Mouse (Mus musculus) embryonic fibroblast, embryonic 13.5 days (primary cell): ENCODE results near the gene D330020A13Rik.

ENCODE experiments used
- CTCF ChIP-seq: IDR thresholded peaks from 2 replicates; pipeline ENCODE4 v1.5.1; 2011; ENCODE audit warnings: mild to moderate bottlenecking, control low read depth, low read length, moderate library complexity, borderline replicate concordance; ENCODE audit not compliant: insufficient read depth
- POLR2A ChIP-seq: IDR thresholded peaks from 2 replicates; pipeline ENCODE4 v1.6.1; 2011; ENCODE audit warnings: low read depth, mild to moderate bottlenecking, control low read depth, low read length, moderate library complexity

DNA sequence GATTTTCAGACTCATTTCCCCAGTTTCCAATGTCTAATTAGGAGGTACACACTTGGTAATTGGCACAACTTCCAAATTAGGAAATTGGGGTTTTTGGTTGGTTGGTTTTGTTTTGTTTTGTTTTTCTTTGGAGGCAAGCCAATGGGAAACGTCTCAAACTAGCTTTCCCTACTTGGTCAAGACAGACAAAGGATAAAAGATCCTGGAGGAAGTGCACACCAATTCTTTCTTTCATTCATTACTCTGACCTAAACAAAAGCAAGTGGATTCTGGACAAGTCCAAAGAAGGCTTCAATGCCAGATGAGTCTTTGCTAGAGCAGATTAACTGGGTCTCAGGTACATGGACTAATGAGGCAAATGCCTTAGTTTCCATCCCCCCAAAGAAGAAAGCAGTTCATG lies 49.8 kb downstream of the D330020A13Rik start:
- TF ChIP-seq CTCF (no peak), POLR2A (no peak)
